Mouse (Mus musculus): Measurements from ENCODE around the gene Cyp2s1. TPM values are rescaled to one million over a fixed set of nuclear protein-coding genes. Genes with fewer than 3 reads are reported as not detected.

Gene Cyp2s1
- polyA plus RNA-seq (2011; ENCODE audit: insufficient read depth, insufficient read length, low replicate concordance, missing spikeins): not detected in 2 replicates

DNA sequence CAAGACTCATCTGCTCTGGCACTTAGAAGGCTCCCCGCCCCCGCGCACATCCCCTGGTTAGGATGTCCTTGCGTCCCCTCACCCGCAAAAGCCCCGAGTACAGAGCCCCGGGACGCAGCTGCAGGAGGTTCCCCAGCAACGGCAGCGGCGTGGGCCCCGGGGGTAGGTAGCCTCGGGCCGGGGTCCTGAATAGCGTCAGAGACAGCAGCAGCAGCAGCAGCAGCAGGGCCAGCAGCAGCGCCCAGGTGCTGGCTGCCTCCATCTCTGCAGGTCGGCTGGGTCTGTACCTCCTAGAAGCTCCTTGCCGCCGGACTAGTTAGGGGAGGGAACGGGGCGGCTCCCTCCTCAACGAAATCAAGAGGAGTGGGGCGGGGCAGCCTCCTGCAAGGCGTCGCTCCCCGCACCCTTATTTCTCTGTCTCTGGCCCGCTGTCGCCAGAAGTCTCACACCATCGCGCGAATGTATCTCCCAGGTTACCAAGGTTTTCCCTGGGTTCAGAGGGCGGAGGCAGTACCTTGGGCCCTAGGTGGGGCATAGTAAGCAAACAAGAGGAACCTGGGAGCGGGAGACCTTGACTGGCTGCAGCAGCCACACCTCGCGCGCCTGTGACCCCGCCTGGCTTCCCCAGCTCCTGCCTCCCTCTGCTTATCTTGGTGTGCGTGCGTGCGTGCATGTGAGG, at the start of gene Cyp2s1:
Gene Cyp2s1 (minus strand): TSS at position 673 of the 679 bp plus-strand sequence.
- no peak within 1 kb of the TSS for H3K4me3 ChIP-seq (replicated peaks; ENCODE audit: control insufficient read depth, low read depth, low read length)
- WGBS: 2% methylated on average over 40 of the region's 40 CpGs

GRCm38 (mm10) chr7:25864861-25865260, 48.1 kb upstream of the Cyp2s1 start:
- no peak overlapping the region for H3K4me3 ChIP-seq (replicated peaks; ENCODE audit: control insufficient read depth, low read depth, low read length)
- no peaks in the 10 kb centered on the region for H3K4me1 ChIP-seq (ENCODE audit: control insufficient read depth, insufficient read depth, low read length)
- 71% methylated on average over 5 of the region's 5 CpGs for WGBS
- H3K27ac ChIP-seq (ENCODE audit: control insufficient read depth, insufficient read depth, low read depth, low read length, poor library complexity): no peak overlapping the region
- TF ChIP-seq POLR2A (IDR thresholded peaks at IDR 0.05; ENCODE audit: borderline replicate concordance, control insufficient read depth, low read depth, low read length) (no peak), CTCF (IDR thresholded peaks at IDR 0.05; ENCODE audit: control insufficient read depth, insufficient read depth, low read length) (no peak)

More for the DNA sequence above, at the start of gene Cyp2s1:
- Histone ChIP-seq H3K4me1 (ENCODE audit: control insufficient read depth, insufficient read depth, low read length) (no peaks in the 10 kb centered on the region; the same call in 1 of the 2 replicates), H3K27ac (ENCODE audit: control insufficient read depth, insufficient read depth, low read depth, low read length, poor library complexity) (no peak within 1 kb of the TSS)
- TF ChIP-seq POLR2A (IDR thresholded peaks at IDR 0.05; ENCODE audit: borderline replicate concordance, control insufficient read depth, low read depth, low read length) (no peak), CTCF (IDR thresholded peaks at IDR 0.05; ENCODE audit: control insufficient read depth, insufficient read depth, low read length) (no peak)

GRCm38 (mm10) chr7:25863756-25864155, 47.0 kb upstream of the Cyp2s1 start:
- H3K4me3 ChIP-seq (replicated peaks; ENCODE audit: control insufficient read depth, low read depth, low read length): no peak overlapping the region
- no peaks in the 10 kb centered on the region for H3K4me1 ChIP-seq (ENCODE audit: control insufficient read depth, insufficient read depth, low read length)
- H3K27ac ChIP-seq (ENCODE audit: control insufficient read depth, insufficient read depth, low read depth, low read length, poor library complexity): no peak overlapping the region
- TF ChIP-seq CTCF (IDR thresholded peaks at IDR 0.05; ENCODE audit: control insufficient read depth, insufficient read depth, low read length) (no peak), POLR2A (IDR thresholded peaks at IDR 0.05; ENCODE audit: borderline replicate concordance, control insufficient read depth, low read depth, low read length) (no peak)
- WGBS: 80% methylated on average over 3 of the region's 3 CpGs

DNA sequence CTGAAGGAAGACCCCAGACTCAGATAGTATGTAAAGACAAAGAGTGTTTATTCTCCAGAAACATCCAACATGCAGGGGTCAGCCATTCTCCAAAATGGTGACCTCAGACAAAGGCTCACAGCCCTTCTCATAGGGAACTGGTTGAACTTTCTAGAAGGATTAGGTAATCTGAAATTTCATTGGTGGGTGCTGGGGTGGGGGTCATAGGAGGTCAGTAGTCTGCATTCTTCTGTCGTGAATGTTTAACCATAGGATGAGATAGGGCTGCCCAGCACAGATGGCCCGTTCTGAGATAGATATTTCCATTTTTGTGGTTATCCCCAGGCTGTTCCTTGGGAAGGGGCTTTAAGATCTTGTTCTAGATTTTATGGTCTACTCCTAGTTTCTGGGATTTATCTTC, 45.7 kb upstream of the Cyp2s1 start:
- TF ChIP-seq CTCF (IDR thresholded peaks at IDR 0.05; ENCODE audit: control insufficient read depth, insufficient read depth, low read length) (no peak), POLR2A (IDR thresholded peaks at IDR 0.05; ENCODE audit: borderline replicate concordance, control insufficient read depth, low read depth, low read length) (no peak)
- no peak overlapping the region for H3K4me3 ChIP-seq (replicated peaks; ENCODE audit: control insufficient read depth, low read depth, low read length)
- WGBS: 74% methylated on average over 2 of the region's 2 CpGs

DNA sequence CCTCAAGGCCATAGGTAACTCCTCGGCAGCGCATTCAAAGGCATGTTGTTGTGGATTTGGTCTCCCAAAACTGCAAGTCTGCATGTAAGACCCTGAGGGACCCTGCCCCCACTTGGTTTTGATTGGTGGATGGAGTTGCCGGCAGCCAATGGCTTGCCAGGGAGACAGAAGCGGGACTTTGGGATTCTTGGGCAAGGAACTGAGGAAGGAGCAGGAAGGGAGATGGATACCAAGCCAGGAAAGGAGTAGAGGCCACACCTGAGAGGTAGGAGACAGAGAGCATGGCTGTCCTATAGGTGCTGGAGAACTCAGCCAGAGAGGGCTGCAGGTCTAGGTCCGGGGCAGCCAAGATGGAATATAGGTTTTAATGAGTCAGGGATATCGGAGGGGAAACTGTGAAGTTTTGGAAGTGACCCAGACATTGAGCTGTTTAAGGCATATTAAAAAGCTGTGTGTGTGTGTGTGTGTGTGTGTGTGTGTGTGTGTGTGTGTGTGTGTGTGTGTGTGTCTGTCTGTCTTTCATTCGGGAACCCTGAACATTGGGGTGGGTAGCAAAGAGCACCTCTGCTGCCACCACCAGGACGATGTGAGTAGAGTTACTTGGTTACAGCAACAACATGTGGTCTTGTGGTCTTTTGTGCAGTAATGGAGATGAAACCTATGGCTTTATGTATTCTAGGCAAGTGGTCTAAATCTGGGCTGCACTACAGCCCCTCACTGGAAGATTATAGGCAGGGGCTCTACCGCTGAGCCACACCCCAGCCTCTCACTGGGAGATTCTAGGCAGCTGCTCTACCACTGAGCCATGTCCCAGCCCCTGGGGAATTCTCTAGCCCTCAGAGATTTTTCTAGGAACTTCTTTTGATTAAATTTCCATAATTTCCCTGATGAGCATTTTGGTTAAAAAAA, 43.5 kb upstream of the Cyp2s1 start:
- no peak overlapping the region for H3K27ac ChIP-seq (ENCODE audit: control insufficient read depth, insufficient read depth, low read depth, low read length, poor library complexity)
- TF ChIP-seq POLR2A (IDR thresholded peaks at IDR 0.05; ENCODE audit: borderline replicate concordance, control insufficient read depth, low read depth, low read length) (no peak), CTCF (IDR thresholded peaks at IDR 0.05; ENCODE audit: control insufficient read depth, insufficient read depth, low read length) (peak; percentile 15; the same call in 1 of the 2 replicates)
- 30% methylated on average over 9 of the region's 9 CpGs for WGBS
- no peaks in the 10 kb centered on the region for H3K4me1 ChIP-seq (ENCODE audit: control insufficient read depth, insufficient read depth, low read length)
- H3K4me3 ChIP-seq (replicated peaks; ENCODE audit: control insufficient read depth, low read depth, low read length): no peak overlapping the region

More for the DNA sequence above, 45.7 kb upstream of the Cyp2s1 start:
- H3K27ac ChIP-seq (ENCODE audit: control insufficient read depth, insufficient read depth, low read depth, low read length, poor library complexity): no peak overlapping the region
- no peaks in the 10 kb centered on the region for H3K4me1 ChIP-seq (ENCODE audit: control insufficient read depth, insufficient read depth, low read length)

DNA sequence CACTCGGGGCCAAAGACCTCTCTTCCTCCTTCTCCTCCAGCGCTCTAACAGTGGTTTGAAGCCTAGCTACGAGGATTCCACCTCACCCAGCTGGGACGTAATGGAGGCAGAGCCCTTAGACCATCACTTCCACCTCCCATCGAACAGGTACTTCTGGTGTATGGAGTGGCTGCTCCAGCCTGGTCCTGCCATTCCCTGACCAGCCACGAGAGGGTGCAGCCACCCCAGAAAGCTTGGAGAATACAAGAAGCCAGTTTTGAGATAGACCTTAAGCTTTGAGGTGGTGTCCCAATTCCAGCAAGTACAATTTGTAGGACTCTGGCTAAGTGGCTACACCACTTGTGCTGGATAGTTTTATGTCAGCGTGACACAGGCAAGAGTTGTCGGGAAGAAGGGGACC, 38.4 kb upstream of the Cyp2s1 start:
- 25% methylated on average over 8 of the region's 8 CpGs for WGBS
- H3K4me1 ChIP-seq (ENCODE audit: control insufficient read depth, insufficient read depth, low read length): no peaks in the 10 kb centered on the region
- H3K4me3 ChIP-seq (replicated peaks; ENCODE audit: control insufficient read depth, low read depth, low read length): no peak overlapping the region
- peak; percentile 73 for TF ChIP-seq CTCF (IDR thresholded peaks at IDR 0.05; ENCODE audit: control insufficient read depth, insufficient read depth, low read length)
- no peak for TF ChIP-seq POLR2A (IDR thresholded peaks at IDR 0.05; ENCODE audit: borderline replicate concordance, control insufficient read depth, low read depth, low read length)
- no peak overlapping the region for H3K27ac ChIP-seq (ENCODE audit: control insufficient read depth, insufficient read depth, low read depth, low read length, poor library complexity)

DNA sequence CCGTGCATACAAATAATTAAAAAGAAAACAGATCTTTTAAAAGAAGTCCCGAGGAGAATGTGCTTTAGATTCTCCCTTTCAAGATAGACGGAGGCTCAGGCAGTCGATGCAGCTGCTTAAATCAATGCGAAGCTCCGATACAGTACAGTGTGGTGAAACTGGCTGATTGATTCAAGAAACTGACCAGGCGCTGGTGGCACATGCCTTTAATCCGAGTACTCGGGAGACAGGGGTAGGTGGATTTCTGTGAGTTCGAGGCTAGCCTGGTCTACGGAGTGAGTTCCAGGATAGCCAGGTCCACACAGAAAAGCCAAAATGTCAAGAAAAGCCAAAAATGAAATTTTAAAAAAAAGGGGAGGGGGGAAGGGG, 31.7 kb upstream of the Cyp2s1 start:
- TF ChIP-seq CTCF (IDR thresholded peaks at IDR 0.05; ENCODE audit: control insufficient read depth, insufficient read depth, low read length) (no peak), POLR2A (IDR thresholded peaks at IDR 0.05; ENCODE audit: borderline replicate concordance, control insufficient read depth, low read depth, low read length) (no peak)
- no peaks in the 10 kb centered on the region for H3K4me1 ChIP-seq (ENCODE audit: control insufficient read depth, insufficient read depth, low read length)
- 24% methylated on average over 11 of the region's 11 CpGs for WGBS
- H3K4me3 ChIP-seq (replicated peaks; ENCODE audit: control insufficient read depth, low read depth, low read length): peak overlapping the region; percentile 8
- H3K27ac ChIP-seq (ENCODE audit: control insufficient read depth, insufficient read depth, low read depth, low read length, poor library complexity): no peak overlapping the region

Data from bone marrow, adult 2 months (tissue).